Mouse (Mus musculus) brown adipose tissue, adult 24 weeks (tissue): ENCODE measurements around the gene Stxbp6. TPM values are rescaled to one million over a fixed set of nuclear protein-coding genes. Genes with fewer than 3 reads are reported as not detected.
A peak's percentile ranks its signal among the peaks of the same experiment; 100 is the strongest.

Experiments
- H3K27ac ChIP-seq: fragments of 200-500 bp; replicated peaks from 2 replicates; pipeline ENCODE4 v1.5.1; 2012; ENCODE audit warnings: low read depth, mild to moderate bottlenecking, low read length
- H3K4me1 ChIP-seq: fragments of 200-500 bp; 2 replicates; pipeline ENCODE4 v1.6.1; 2012; ENCODE audit warnings: low read length, mixed read lengths; ENCODE audit not compliant: control insufficient read depth, insufficient read depth, insufficient read length
- H3K4me3 ChIP-seq: fragments of 200-500 bp; 2 replicates; pipeline ENCODE4 v1.5.1; 2012; ENCODE audit warnings: low read depth, mild to moderate bottlenecking, low read length, moderate library complexity; ENCODE audit not compliant: insufficient read depth
- polyA plus RNA-seq: library from polyadenylated mRNA; stranded (reverse); fragments of >200 nt; gene quantifications from 2 replicates; pipeline ENCODE4 v1.2.4, GENCODE M21; 2012; ENCODE audit not compliant: missing spikeins, insufficient read depth, insufficient read length

Stxbp6 gene
- polyA plus RNA-seq, 1 experiment, result 4.4 TPM

GRCm38 (mm10) chr12:45037091-45037490, 37.4 kb downstream of the Stxbp6 start:
- Histone ChIP-seq H3K4me1 (peaks cover 10% of the 10 kb centered on the region; the same call in 1 of the 2 replicates), H3K4me3 (no peak overlapping the region), H3K27ac (no peak overlapping the region)

- Histone ChIP-seq H3K4me1 (peaks cover under 1% of the 10 kb centered on the region; the same call in 1 of the 2 replicates), H3K27ac (no peak overlapping the region)
Measured at GRCm38 (mm10) chr12:45030681-45031080, 43.8 kb downstream of the Stxbp6 start.

DNA sequence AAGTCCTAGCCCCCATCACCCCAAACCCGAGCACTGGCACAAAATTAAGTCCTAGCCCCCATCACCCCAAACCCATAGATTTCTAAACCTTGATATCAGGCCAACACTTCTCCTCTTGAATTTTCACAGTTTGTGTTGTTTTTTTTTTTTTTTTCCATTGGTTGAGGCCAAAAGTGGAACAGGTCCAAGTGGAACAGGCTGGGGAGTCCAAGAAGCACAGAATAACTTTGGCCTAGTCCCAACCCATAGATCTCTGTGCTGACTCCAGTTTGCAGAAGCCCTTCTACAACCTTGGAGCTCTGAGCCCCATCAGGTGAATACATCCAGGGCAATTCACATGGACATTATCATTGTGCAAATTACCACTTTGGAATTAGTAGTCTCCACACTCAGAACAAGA, 48.2 kb downstream of the Stxbp6 start:
- H3K4me3 ChIP-seq, result no peak overlapping the region
- no peak overlapping the region for H3K27ac ChIP-seq
- peaks cover 7% of the 10 kb centered on the region; the same call in 1 of the 2 replicates for H3K4me1 ChIP-seq

More at GRCm38 (mm10) chr12:45030681-45031080, 43.8 kb downstream of the Stxbp6 start:
- H3K4me3 ChIP-seq, result no peak overlapping the region

GRCm38 (mm10) chr12:45020018-45020417, 54.5 kb downstream of the Stxbp6 start:
- H3K4me3 ChIP-seq, result no peak overlapping the region
- H3K27ac ChIP-seq, result no peak overlapping the region
- H3K4me1 ChIP-seq, result peaks cover 8% of the 10 kb centered on the region; the same call in 1 of the 2 replicates

DNA sequence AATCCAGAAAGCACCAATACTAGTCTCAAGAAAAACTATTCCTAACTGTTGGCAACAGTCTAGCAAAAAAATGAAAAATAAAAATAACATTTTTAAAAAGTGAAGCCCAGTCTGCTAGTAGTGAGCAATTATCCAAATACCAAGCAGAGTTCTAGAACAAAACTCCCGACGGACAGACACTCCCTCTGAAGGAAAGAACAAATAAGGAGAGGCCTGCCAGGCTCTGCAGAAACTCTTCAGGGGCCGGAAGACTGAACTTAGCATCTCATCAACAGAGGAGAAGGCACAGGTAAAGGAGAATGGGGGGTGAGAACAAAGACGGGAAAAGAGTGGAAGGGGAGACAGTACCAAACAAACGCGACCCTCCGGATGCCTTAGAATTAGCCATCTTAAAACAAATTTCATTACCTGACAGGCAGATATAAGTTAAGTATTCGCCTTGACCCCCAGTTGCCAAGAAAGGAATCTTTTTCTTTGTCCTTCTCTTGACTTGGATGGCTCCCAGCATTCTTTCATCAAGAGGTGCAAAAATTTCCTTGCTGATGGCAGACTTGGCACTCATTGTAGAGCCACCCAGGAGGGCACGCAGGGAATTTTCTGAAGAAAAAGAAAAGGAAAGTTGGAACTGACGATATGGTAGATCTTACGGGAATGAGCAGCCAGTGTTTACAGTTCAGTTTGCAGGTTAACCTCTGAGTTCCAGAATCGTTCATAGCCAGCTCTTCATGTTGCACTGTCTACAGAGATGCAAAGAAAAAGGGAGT, 55.3 kb downstream of the Stxbp6 start:
- Histone ChIP-seq H3K4me3 (no peak overlapping the region), H3K4me1 (peaks cover 8% of the 10 kb centered on the region; the same call in 1 of the 2 replicates), H3K27ac (no peak overlapping the region)

GRCm38 (mm10) chr12:45013246-45013756, 61.2 kb downstream of the Stxbp6 start:
- Histone ChIP-seq H3K4me1 (peaks cover 17% of the 10 kb centered on the region), H3K4me3 (no peak overlapping the region), H3K27ac (peak overlapping the region; percentile 25; the same call in 1 of the 2 replicates)

GRCm38 (mm10) chr12:45011436-45012089, 62.9 kb downstream of the Stxbp6 start:
- peak overlapping the region; percentile 45 for H3K27ac ChIP-seq
- peaks cover 21% of the 10 kb centered on the region for H3K4me1 ChIP-seq
- H3K4me3 ChIP-seq, result no peak overlapping the region

DNA sequence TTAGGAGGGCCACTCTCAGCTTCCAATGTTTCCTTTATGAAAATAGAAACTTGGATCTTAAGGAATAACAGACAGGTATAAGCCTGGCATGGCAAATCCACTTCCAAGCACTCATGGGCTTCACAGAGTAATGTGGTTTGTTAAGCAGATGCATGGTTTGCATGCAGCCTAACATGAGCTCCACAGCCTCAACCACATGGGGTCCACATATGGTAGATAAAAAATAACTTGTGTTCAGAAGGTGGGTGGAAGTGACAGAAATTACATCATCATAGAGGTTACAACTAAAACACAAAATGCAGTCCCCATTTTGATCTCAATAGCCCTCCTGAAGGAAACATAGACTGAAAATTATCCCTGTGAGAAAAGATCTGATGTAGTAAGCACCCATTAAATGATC, 63.5 kb downstream of the Stxbp6 start:
- Histone ChIP-seq H3K27ac (no peak overlapping the region), H3K4me1 (peaks cover 19% of the 10 kb centered on the region), H3K4me3 (no peak overlapping the region)

- Histone ChIP-seq H3K27ac (no peak overlapping the region), H3K4me1 (peaks cover 19% of the 10 kb centered on the region), H3K4me3 (no peak overlapping the region)
Measured at GRCm38 (mm10) chr12:45009984-45010611, 64.4 kb downstream of the Stxbp6 start.

DNA sequence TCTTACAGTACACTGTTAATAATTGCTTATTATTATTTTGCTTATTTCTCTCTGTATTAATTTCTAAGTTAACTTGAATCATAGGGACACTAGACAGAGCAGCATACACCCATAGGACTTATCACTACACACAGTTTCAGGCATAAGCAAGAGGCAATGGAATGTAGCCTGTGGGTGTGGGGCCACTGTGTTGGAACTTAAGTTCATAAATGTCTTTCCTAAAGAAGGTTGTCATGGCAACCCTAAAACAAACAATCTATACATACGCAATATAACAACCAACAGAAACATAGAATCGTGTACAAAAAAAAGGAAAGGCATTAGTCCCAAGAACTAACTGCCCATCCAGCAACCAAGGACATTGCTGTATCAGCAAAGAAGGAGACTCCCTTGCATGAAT, 67.9 kb downstream of the Stxbp6 start:
- Histone ChIP-seq H3K4me3 (no peak overlapping the region), H3K27ac (0 out of 2 replicates have a peak overlapping the region, but pooled peaks have one; percentile 14), H3K4me1 (peaks cover 6% of the 10 kb centered on the region)

DNA sequence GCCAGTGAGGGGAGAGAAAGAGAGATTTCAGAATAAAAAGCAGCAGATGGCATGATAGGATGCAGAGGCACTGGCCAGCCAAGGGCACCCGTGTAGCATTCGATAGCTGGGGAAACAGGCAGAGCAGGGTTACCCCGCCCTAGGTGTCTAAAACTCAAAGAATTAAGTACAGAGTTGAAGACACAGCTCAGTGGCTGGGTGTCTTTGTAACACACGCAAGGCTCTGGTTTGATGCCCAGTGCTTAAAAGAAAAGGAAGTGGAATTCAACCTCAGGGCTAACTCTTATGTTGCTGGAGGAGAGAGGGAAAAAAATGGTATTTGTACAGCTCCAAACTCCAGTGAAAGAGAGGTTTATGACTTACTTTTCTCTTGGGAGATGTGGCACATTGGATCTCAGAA, 68.5 kb downstream of the Stxbp6 start:
- peaks cover 9% of the 10 kb centered on the region for H3K4me1 ChIP-seq
- H3K27ac ChIP-seq, result no peak overlapping the region
- no peak overlapping the region for H3K4me3 ChIP-seq

DNA sequence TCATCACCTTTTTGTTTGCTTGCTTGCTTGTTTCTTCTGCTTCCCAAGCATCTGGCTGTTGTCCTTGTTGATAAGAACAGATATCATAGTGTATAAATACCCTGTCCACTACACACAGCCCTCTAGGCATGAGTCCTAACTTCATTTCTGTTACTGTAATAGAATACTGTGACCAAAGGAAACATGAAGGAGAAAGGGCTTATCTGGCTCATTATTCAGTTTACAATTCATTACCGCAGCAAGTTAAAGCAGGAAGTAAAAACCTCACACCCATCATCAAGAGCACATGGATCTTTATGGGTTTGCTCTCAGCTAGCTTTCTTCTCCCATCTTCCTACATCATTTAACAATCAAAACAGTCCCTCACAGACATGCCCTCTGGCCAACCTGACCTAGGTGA, 72.5 kb downstream of the Stxbp6 start:
- peaks cover 12% of the 10 kb centered on the region for H3K4me1 ChIP-seq
- no peak overlapping the region for H3K4me3 ChIP-seq
- H3K27ac ChIP-seq, result no peak overlapping the region

DNA sequence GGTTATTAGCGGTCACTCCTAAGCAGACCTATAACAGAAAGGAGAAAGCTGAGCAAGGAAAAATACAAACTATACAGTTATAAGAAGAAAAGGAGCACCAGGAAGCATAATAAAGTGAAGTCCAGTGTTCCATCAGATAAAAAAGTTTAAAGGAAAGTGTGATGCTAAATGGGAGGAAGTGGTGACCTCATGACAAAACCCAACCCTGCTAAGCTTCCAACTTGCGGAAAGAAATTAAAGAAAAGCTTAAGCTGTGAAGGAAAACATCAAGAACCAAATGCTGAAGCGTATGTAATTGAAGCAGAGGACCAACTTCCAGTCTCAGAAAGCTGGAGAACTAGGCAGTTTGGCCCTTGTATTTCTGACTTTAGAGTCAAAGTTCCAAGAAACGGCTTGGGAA, 77.1 kb downstream of the Stxbp6 start:
- Histone ChIP-seq H3K27ac (no peak overlapping the region), H3K4me3 (no peak overlapping the region)

GRCm38 (mm10) chr12:44996897-44997296, 77.6 kb downstream of the Stxbp6 start:
- H3K4me3 ChIP-seq, result no peak overlapping the region
- no peak overlapping the region for H3K27ac ChIP-seq
- peaks cover 8% of the 10 kb centered on the region; the same call in 1 of the 2 replicates for H3K4me1 ChIP-seq

More for the DNA sequence above, 77.1 kb downstream of the Stxbp6 start:
- peaks cover 8% of the 10 kb centered on the region; the same call in 1 of the 2 replicates for H3K4me1 ChIP-seq

DNA sequence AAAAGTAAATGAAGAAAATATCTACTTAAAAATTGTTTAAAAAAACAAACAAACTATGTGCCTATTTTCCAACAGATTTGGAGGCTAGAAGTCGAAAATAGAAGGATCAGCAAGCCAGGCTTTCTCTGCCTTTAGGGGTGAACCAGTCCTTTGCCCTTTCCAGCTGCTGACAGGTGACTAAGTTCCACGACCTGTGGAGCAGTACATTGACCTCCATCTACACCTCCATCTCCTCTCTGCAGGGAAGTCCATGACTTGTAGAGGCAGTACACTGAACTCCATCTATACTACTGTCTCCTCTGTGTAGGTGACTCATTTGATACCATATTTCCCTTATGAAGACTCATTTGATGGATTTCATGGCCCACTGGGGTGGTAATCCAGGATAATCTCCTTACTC, 78.2 kb downstream of the Stxbp6 start:
- H3K27ac ChIP-seq, result no peak overlapping the region
- H3K4me1 ChIP-seq, result peaks cover 6% of the 10 kb centered on the region; the same call in 1 of the 2 replicates
- no peak overlapping the region for H3K4me3 ChIP-seq
